Mouse (Mus musculus): ENCODE measurements around the gene Phospho1. TPM values are rescaled to one million over a fixed set of nuclear protein-coding genes. Genes with fewer than 3 reads are reported as not detected.

Gene Phospho1
- polyA plus RNA-seq, 1 experiment from 2014 or later = 1.2 TPM

DNA sequence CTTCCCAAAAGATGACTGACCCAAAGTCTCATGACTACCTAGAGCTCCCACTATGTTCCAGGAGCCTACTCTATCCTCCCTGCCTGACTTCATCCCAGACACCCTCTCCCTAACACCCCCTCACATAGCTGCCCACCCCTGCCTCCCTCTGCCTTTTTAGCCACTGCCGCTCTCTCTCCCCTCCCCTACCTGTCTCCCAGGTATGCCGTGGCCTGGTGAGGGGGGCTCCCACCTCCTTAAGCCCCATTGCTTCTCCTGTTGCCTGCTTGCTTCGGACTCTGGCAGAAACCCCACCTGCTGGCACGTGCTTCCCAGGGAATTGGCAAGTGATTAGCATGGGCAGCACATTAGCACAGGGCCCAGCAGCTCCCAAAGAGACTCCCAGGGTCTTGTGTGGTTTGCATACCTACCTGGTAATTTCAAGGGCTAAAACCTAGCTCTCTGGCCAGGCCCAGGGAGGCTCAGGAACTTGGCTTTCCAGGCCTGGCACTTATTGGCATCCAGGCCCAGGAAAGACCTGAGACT, 5.3 kb downstream of the Phospho1 start:
- WGBS = 39% methylated on average over 4 of the region's 4 CpGs

DNA sequence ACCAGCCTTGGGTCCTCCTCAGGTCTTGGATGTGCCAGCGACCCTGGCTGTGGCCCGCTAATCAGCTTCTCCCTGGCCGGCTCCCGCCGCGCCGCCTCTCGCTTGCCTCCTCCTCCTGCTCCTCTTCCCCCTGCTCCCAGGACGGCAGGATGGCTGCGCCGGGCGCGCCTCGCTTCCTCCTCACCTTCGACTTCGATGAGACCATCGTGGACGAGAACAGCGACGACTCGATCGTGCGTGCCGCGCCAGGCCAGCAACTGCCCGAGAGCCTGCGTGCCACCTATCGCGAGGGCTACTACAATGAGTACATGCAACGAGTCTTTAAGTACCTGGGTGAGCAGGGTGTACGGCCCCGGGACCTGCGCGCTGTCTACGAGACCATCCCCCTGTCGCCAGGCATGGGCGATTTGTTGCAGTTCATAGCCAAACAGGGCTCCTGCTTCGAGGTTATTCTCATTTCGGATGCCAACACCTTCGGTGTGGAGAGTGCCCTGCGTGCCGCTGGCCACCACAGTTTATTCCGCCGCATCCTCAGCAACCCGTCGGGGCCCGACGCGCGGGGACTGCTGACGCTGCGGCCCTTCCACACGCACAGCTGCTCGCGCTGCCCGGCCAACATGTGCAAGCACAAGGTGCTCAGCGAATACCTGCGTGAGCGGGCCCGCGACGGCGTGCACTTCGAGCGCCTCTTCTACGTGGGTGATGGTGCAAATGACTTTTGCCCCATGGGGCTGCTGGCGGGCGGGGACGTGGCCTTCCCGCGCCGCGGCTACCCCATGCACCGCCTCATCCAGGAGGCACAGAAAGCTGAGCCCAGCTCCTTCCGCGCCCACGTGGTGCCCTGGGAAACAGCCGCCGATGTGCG, 6.3 kb downstream of the Phospho1 start:
- Histone ChIP-seq H3K27me3 (replicated peaks) (peaks cover 84% of the 10 kb centered on the region), H3K9me3 (no peaks in the 10 kb centered on the region), H3K9ac (no peak overlapping the region), H3K27ac (no peak overlapping the region), H3K36me3 (no peaks in the 10 kb centered on the region), H3K4me2 (peak overlapping the region; percentile 53), H3K4me1 (peaks cover 31% of the 10 kb centered on the region), H3K4me3 (replicated peaks) (peak overlapping the region; percentile 28)
- no peak for ATAC-seq (ENCODE audit: insufficient read depth, low FRiP score, low read depth)
- WGBS = 2% methylated on average over 79 of the region's 80 CpGs

More for the DNA sequence above, 5.3 kb downstream of the Phospho1 start:
- Histone ChIP-seq H3K9ac (no peak overlapping the region), H3K36me3 (no peaks in the 10 kb centered on the region), H3K27ac (no peak overlapping the region), H3K4me1 (peaks cover 32% of the 10 kb centered on the region), H3K27me3 (replicated peaks) (peaks cover 85% of the 10 kb centered on the region), H3K4me2 (no peak overlapping the region), H3K4me3 (replicated peaks) (0 out of 2 replicates have a peak overlapping the region, but pooled peaks have one; percentile 28), H3K9me3 (no peaks in the 10 kb centered on the region)
- no peak for ATAC-seq (ENCODE audit: insufficient read depth, low FRiP score, low read depth)

GRCm38 (mm10) chr11:95831276-95831619, 6.9 kb downstream of the Phospho1 start:
- H3K27ac ChIP-seq = no peak overlapping the region
- peak overlapping the region; percentile 53 for H3K4me2 ChIP-seq
- peaks cover 84% of the 10 kb centered on the region for H3K27me3 ChIP-seq (replicated peaks)
- 7% methylated on average over 10 of the region's 10 CpGs for WGBS
- no peak for ATAC-seq (ENCODE audit: insufficient read depth, low FRiP score, low read depth)
- peak overlapping the region; percentile 28 for H3K4me3 ChIP-seq (replicated peaks)
- H3K9me3 ChIP-seq = no peaks in the 10 kb centered on the region
- H3K9ac ChIP-seq = no peak overlapping the region
- peaks cover 35% of the 10 kb centered on the region for H3K4me1 ChIP-seq
- H3K36me3 ChIP-seq = no peaks in the 10 kb centered on the region

GRCm38 (mm10) chr11:95831641-95832040, 7.3 kb downstream of the Phospho1 start:
- peaks cover 39% of the 10 kb centered on the region for H3K4me1 ChIP-seq
- no peak for ATAC-seq (ENCODE audit: insufficient read depth, low FRiP score, low read depth)
- no peak overlapping the region for H3K27ac ChIP-seq
- H3K27me3 ChIP-seq (replicated peaks) = peaks cover 81% of the 10 kb centered on the region
- H3K9me3 ChIP-seq = no peaks in the 10 kb centered on the region
- peak overlapping the region; percentile 53 for H3K4me2 ChIP-seq
- H3K36me3 ChIP-seq = no peaks in the 10 kb centered on the region
- H3K4me3 ChIP-seq (replicated peaks) = peak overlapping the region; percentile 28
- 9% methylated on average over 15 of the region's 15 CpGs for WGBS
- no peak overlapping the region for H3K9ac ChIP-seq

DNA sequence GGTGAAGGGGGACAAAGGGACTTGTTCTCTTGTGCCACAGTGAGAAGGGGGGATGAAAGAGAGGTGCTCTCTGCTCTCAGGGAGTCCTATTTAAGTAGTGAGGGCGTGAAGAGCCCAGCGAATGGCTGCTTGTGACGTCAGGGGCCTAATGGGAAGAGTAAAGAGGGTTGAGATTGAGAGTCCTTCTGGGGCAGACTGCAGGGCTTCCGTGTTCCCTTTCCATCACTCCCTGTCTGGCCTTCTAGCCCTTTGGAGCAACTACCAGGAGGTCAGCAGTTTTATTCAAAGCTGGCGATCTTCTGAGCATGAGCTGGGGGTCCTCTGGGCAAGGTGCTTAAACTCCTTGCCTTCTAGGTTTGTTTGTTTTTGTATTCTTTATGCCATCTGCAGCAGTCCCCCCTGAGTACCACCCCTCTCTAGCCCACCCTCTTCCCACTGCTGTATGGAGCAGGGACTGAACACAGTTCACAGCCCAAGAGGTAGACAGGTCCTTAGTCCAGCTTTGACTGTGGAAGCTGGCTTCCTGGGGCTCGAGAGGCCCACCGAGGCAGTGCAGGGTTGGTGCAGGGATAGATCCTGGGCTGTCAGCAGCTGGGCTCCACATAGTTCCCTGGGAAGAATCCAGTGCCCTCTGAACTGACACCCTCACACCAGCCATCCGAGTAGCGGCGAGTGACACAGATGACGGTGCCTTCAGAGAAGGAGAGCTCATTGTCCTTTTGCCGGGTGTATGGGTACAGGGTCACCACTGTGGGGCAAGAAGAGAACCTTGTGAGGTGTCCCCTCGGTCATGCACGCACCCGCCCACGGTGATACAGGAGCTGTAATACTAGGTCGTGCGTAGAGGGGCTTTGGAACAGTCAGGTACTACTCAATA, 8.1 kb downstream of the Phospho1 start:
- H3K9ac ChIP-seq = no peak overlapping the region
- peaks cover 46% of the 10 kb centered on the region for H3K4me1 ChIP-seq
- peaks cover 74% of the 10 kb centered on the region for H3K27me3 ChIP-seq (replicated peaks)
- H3K27ac ChIP-seq = no peak overlapping the region
- no peak overlapping the region for H3K4me3 ChIP-seq (replicated peaks)
- no peaks in the 10 kb centered on the region for H3K36me3 ChIP-seq
- ATAC-seq (ENCODE audit: insufficient read depth, low FRiP score, low read depth) = no peak
- H3K9me3 ChIP-seq = no peaks in the 10 kb centered on the region
- WGBS = 55% methylated on average over 18 of the region's 18 CpGs
- H3K4me2 ChIP-seq = no peak overlapping the region

GRCm38 (mm10) chr11:95833006-95833570, 8.8 kb downstream of the Phospho1 start:
- ATAC-seq (ENCODE audit: insufficient read depth, low FRiP score, low read depth) = no peak
- no peak overlapping the region for H3K4me2 ChIP-seq

GRCm38 (mm10) chr11:95833631-95834142, 9.4 kb downstream of the Phospho1 start:
- peaks cover 49% of the 10 kb centered on the region for H3K4me1 ChIP-seq
- peaks cover 65% of the 10 kb centered on the region for H3K27me3 ChIP-seq (replicated peaks)
- peak overlapping the region; percentile 37 for H3K4me2 ChIP-seq

More at GRCm38 (mm10) chr11:95833006-95833570, 8.8 kb downstream of the Phospho1 start:
- H3K27me3 ChIP-seq (replicated peaks) = peaks cover 71% of the 10 kb centered on the region
- WGBS = 35% methylated on average over 8 of the region's 8 CpGs
- H3K4me1 ChIP-seq = peaks cover 49% of the 10 kb centered on the region
- no peak overlapping the region for H3K9ac ChIP-seq
- H3K36me3 ChIP-seq = no peaks in the 10 kb centered on the region
- H3K9me3 ChIP-seq = no peaks in the 10 kb centered on the region
- no peak overlapping the region for H3K4me3 ChIP-seq (replicated peaks)
- H3K27ac ChIP-seq = no peak overlapping the region

GRCm38 (mm10) chr11:95834143-95834667, 9.9 kb downstream of the Phospho1 start:
- Histone ChIP-seq H3K4me1 (peaks cover 49% of the 10 kb centered on the region), H3K36me3 (no peaks in the 10 kb centered on the region), H3K4me2 (peak overlapping the region; percentile 37), H3K9me3 (no peaks in the 10 kb centered on the region), H3K4me3 (replicated peaks) (0 out of 2 replicates have a peak overlapping the region, but pooled peaks have one; percentile 1), H3K9ac (no peak overlapping the region), H3K27ac (no peak overlapping the region), H3K27me3 (replicated peaks) (peaks cover 60% of the 10 kb centered on the region)
- 9% methylated on average over 22 of the region's 22 CpGs for WGBS
- ATAC-seq (ENCODE audit: insufficient read depth, low FRiP score, low read depth) = no peak

More at GRCm38 (mm10) chr11:95833631-95834142, 9.4 kb downstream of the Phospho1 start:
- no peak overlapping the region for H3K27ac ChIP-seq
- no peaks in the 10 kb centered on the region for H3K36me3 ChIP-seq
- no peak for ATAC-seq (ENCODE audit: insufficient read depth, low FRiP score, low read depth)
- H3K4me3 ChIP-seq (replicated peaks) = no peak overlapping the region
- 13% methylated on average over 18 of the region's 18 CpGs for WGBS
- no peak overlapping the region for H3K9ac ChIP-seq
- no peaks in the 10 kb centered on the region for H3K9me3 ChIP-seq

GRCm38 (mm10) chr11:95834742-95835710, 10.7 kb downstream of the Phospho1 start:
- no peaks in the 10 kb centered on the region for H3K9me3 ChIP-seq
- H3K9ac ChIP-seq = no peak overlapping the region
- peaks cover 49% of the 10 kb centered on the region for H3K4me1 ChIP-seq
- no peak; the same call in 1 of the 2 replicates for ATAC-seq (ENCODE audit: insufficient read depth, low FRiP score, low read depth)
- no peak overlapping the region; the same call in 1 of the 2 replicates for H3K4me2 ChIP-seq
- H3K27me3 ChIP-seq (replicated peaks) = peaks cover 51% of the 10 kb centered on the region
- H3K4me3 ChIP-seq (replicated peaks) = no peak overlapping the region
- 25% methylated on average over 15 of the region's 15 CpGs for WGBS
- no peak overlapping the region for H3K27ac ChIP-seq
- H3K36me3 ChIP-seq = no peaks in the 10 kb centered on the region

GRCm38 (mm10) chr11:95835832-95836231, 11.5 kb downstream of the Phospho1 start:
- H3K9me3 ChIP-seq = no peaks in the 10 kb centered on the region

More at GRCm38 (mm10) chr11:95835832-95836231, 11.5 kb downstream of the Phospho1 start:
- 0 out of 2 replicates have a peak overlapping the region, but pooled peaks have one; percentile 3 for H3K4me2 ChIP-seq
- no peak overlapping the region for H3K9ac ChIP-seq
- H3K27me3 ChIP-seq (replicated peaks) = peaks cover 43% of the 10 kb centered on the region
- peaks cover 42% of the 10 kb centered on the region for H3K4me1 ChIP-seq
- no peak for ATAC-seq (ENCODE audit: insufficient read depth, low FRiP score, low read depth)
- WGBS = 33% methylated on average over 6 of the region's 6 CpGs
- H3K4me3 ChIP-seq (replicated peaks) = no peak overlapping the region
- no peaks in the 10 kb centered on the region for H3K36me3 ChIP-seq
- no peak overlapping the region for H3K27ac ChIP-seq
